Comparison of ENCODE assay signal across 8 mouse cellular contexts in genomic region chr11:102296491-102297472, GRCm38 (mm10). TPM values are rescaled to one million over a fixed set of nuclear protein-coding genes. Genes with fewer than 3 reads are reported as not detected.
A peak's percentile ranks its signal among the peaks of the same experiment; 100 is the strongest.
DNase-seq lines count a peak whose midpoint lies in the region; ATAC-seq and TF ChIP-seq lines count a peak whose summit lies in the region.

Gene Atxn7l3 (minus strand): TSS chr11:102296631.

- peak; percentile 99 for DNase-seq in ES-CJ7 (ENCODE audit: low read depth, low spot score)
- peak; percentile 98 for DNase-seq in cerebellum, adult 11 months
- DNase-seq in heart, postnatal 25 days (ENCODE audit: low spot score): peak; percentile 98
- DNase-seq in layer of hippocampus, adult 18-20 months (ENCODE audit: low spot score in 2 of 2): peak; percentile 98 to 99
- peak; percentile 96 for DNase-seq in lung, adult 2 months
- peak; percentile 99 to 100 for DNase-seq in thymus, adult 18-20 months

- peak within 1 kb of the TSS; percentile 80 for H3K4me2 ChIP-seq in forebrain, embryonic 15.5 days (replicated peaks)

- ATAC-seq in forebrain, embryonic 15.5 days (replicated peaks): peak; percentile 94
- ATAC-seq in neutrophil, adult 5-6 weeks (ENCODE audit: extremely low read depth, insufficient number of reproducible peaks, low FRiP score, poor library complexity, severe bottlenecking): peak; percentile 86

- peak; percentile 94 for TF ChIP-seq POLR2A in lung, adult 2 months (IDR thresholded peaks at IDR 0.05; ENCODE audit: borderline replicate concordance, extremely low read depth, low read depth, low read length)

- peaks cover 28% of the 10 kb centered on the region for H3K4me1 ChIP-seq in forebrain, embryonic 15.5 days
- peaks cover 7% of the 10 kb centered on the region for H3K4me1 ChIP-seq in lung, adult 2 months (ENCODE audit: control insufficient read depth, insufficient read depth, low read length)

- no peak for TF ChIP-seq CTCF in lung, adult 2 months (IDR thresholded peaks at IDR 0.05; ENCODE audit: insufficient read depth, low read length)

- H3K9ac ChIP-seq in forebrain, embryonic 15.5 days (replicated peaks): peak within 1 kb of the TSS; percentile 90

- H3K27ac ChIP-seq in forebrain, embryonic 15.5 days (replicated peaks): peak within 1 kb of the TSS; percentile 98

- H3K4me3 ChIP-seq in forebrain, embryonic 15.5 days: peak within 1 kb of the TSS; percentile 94
- peak within 1 kb of the TSS; percentile 71 for H3K4me3 ChIP-seq in lung, adult 2 months (replicated peaks; ENCODE audit: extremely low read depth, low read depth, low read length)

- peaks cover 24% of the 10 kb centered on the region for H3K36me3 ChIP-seq in forebrain, embryonic 15.5 days

- H3K27me3 ChIP-seq in forebrain, embryonic 15.5 days: no peaks in the 10 kb centered on the region

- H3K9me3 ChIP-seq in forebrain, embryonic 15.5 days: no peaks in the 10 kb centered on the region

- intact Hi-C loops in heart, postnatal 25 days (cut with DNase I): no loop called here

- 1% methylated on average over 76 of the region's 125 CpGs for WGBS in forebrain, embryonic 15.5 days
- WGBS in lung, adult 2 months: 1% methylated on average over 83 of the region's 125 CpGs

RNA-seq across cellular contexts. Expression of gene Atxn7l3, which starts in this region (rescaled TPM):
- 27.6 and 29.5 TPM in 2 replicates for polyA plus RNA-seq in forebrain, embryonic 15.5 days (2015; fragmentation: Nextera tagmentation; extraction: Ambion mirVana)
- 10 to 100 TPM; 21.1 to 21.7 TPM for total RNA-seq in heart, postnatal 25 days (2021)
- 100 to 1,000 TPM; 168 to 171 TPM for total RNA-seq in layer of hippocampus, adult 18-20 months (2021)
- polyA plus RNA-seq in lung, adult 2 months (2012; rRNA removed): 33.1 and 38.8 TPM in 2 replicates
- 36.7 and 44.5 TPM in 2 replicates for total RNA-seq in neutrophil, adult 5-6 weeks (2017)

Comparison
In these comparisons a context has a peak if more than half of its experiments do, and no peak if none do; other contexts are left out.
1. Peak in every context shown above with its lines: DNase-seq, ATAC-seq, H3K4me3 ChIP-seq and H3K27ac ChIP-seq.